Mouse (Mus musculus) urinary bladder, postnatal 10 days (tissue): Measurements from ENCODE around the gene Gucy1b2.

Experiments
- DNase-seq: peaks from one replicate; pipeline ENCODE4 v3.0.0; 2022; ENCODE audit warnings: low spot score

Gucy1b2 gene

DNA sequence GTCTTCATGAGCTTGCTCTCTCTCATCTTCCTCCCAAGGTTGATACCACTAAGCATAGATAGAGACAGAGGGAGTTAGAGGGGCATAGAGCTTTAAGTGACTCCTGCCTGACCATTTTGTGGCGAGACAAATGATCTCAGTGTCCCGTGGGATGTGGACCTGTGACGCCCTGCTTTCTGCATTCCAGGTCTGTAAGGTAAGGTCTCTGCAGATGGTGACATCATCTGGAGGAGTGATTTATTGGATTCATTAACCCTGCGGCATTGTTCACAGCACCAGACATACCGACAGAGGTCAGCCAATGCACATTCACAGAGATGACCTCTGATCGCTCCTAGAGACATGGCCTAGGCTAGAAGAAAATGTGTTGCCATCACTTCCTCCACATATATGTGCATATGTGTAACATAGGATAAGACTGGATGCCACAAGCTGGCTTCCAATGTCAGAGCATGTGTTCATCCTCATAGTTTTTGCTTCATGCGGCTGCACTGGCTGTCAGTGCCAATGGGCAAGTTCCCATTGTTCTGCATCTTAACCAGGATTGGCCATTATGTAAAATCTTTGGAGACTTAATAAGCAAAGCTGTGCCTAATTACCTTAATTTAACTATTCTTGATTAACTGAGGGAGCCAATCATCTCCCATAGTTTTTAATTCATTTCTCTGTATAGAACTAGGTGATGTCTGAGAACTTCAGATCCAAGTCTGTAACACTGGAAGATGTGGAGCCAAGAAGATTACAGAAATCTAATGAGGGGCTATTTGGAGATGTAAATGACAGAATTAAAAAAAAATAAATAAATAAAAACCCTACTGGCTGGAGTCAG is 9.5 kb downstream of the Gucy1b2 start:
- DNase-seq: no peak

DNA sequence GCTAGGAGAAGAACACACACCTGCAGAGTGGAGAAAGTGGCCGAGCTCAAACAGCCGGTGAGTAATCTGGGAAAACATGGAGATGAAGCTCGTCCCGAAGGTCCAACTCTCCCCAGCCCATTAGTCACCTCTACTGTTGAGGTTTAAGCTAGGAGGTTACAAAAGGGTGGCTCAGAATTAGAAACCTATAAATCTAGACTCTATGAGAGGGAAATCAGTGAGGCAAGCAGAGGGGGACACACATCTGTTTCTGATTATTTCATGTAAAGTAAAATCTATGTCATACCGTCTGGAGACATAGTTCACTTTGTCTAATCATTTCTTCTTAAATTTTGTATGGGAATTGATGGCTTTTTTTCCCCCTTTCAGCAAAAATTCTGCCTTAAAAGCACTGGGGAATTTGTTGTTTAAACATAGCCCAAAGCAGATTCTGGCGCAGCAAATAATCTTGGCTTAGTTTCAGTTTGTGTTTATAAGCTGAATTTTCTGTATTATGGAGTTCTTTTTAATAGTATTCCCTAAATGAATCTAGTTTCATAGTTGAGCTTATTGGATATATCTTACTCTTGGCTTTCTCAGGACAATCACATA is 12.2 kb downstream of the Gucy1b2 start:
- DNase-seq: no peak

DNA sequence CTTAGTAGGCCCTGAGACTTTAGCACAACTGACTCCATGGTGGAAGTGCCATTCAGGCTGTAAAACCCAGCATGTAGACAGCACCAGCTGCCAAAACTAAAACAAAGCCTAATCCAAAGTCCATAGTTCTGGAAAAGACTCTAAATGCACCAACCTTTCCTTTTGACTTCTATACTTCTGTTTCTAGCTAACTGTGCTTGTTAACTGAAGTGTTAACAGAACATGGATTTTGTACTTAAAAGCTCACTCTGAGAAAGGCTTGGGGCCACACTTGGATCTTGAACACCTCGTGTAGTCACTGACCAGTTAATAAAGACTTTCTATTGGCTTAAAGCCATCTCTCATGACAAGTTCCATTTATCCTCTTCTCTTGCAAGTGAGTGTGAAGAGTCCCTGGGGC is 13.1 kb downstream of the Gucy1b2 start:
- no peak for DNase-seq

DNA sequence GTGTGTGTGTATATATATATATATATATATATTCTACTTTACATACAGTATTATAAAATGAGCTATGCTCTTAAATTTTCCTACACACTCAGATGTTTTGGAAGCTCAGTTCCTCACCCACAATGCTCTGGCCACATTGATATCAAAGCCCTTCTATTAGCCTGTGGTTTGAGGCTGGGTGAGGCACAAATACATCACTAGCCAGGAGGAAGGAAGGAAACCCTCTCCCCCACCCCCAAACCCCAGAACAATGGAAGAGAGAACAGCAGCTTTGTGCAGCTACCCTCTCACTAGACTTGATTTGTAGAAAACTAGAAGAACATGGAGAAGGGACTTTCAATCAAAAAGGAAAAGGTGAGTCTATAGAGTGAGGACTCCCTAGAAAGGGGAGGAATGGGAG is 16.1 kb downstream of the Gucy1b2 start:
- no peak for DNase-seq

- DNase-seq: no peak
Measured at GRCm38 (mm10) chr14:62438236-62438635, 17.9 kb downstream of the Gucy1b2 start.

DNA sequence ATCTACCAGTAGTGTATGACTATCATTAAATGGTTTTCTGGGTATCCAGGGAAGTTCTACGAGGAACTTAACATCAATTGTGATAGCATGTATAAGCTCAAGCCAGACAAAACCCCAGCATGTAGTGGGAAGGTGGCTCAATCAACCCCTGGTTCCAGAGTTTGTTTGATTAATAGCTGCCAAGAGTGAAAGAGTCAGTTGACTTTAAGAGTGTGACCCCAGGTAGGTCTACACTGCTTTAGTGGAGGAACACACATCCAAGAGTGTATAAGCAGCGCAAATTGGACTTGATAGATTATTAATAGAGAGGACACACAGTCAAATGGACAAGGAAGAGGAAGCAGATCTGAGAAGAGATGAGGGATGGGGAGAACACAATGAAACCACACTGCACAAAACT is 18.3 kb downstream of the Gucy1b2 start:
- no peak for DNase-seq

- no peak for DNase-seq
Measured at GRCm38 (mm10) chr14:62425277-62425691, 30.8 kb downstream of the Gucy1b2 start.

- no peak for DNase-seq
Measured at GRCm38 (mm10) chr14:62422265-62422664, 33.8 kb downstream of the Gucy1b2 start.

GRCm38 (mm10) chr14:62417501-62417900 is 38.6 kb downstream of the Gucy1b2 start:
- no peak for DNase-seq

DNA sequence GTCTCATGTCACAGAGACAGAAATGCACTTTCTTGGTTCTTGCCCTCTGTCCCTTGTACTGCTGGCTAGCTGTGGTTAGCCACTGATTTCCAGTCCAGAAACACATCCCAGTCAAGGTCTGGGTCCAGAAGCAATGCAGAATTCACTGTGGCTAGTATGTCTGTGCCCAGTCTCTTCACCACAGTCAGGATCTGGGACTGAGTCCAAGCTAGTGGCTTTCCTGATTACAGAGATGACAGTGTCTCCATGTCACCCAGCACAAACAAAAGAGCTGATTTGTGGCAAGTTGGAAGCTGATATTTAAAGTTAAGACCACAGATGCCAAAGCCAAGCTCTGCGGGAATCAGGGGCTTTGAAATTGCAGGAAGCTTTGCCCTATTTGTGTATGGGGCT is 39.4 kb downstream of the Gucy1b2 start:
- DNase-seq: no peak

DNA sequence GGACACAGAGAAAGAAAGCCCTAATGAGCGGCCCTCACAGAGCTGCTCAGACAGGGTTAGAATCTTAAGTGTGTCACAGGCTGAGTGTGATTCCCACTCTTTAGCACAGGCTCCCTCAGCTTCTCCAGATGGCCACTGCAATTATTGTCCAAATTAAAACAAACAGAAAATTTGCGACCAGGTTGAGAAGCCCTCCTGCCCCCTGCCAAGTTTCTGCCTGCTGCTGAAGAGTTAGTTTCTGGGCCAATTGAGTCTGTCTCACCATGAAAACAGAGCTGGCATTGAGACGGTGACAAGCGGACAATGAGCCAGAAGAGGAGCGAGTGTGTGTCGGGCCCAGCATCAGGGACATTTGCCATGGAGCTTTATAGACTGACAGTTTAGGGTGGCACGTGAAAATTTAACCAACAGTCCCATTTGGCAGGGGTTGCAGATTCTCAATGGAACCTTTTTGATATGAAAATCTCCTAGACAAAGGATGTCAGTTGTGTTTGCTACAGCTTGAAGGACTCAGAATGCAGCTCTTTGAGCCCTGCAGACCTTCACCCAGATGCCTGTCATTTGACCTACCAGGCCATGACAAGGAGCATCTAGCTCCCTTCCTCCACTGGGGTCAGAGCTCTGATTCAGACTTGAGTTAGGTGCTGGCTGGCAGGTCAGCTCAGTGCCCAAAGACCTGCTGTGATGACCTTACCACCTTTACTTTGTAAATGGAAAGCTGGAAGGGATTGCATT is 39.9 kb downstream of the Gucy1b2 start:
- DNase-seq: no peak

DNA sequence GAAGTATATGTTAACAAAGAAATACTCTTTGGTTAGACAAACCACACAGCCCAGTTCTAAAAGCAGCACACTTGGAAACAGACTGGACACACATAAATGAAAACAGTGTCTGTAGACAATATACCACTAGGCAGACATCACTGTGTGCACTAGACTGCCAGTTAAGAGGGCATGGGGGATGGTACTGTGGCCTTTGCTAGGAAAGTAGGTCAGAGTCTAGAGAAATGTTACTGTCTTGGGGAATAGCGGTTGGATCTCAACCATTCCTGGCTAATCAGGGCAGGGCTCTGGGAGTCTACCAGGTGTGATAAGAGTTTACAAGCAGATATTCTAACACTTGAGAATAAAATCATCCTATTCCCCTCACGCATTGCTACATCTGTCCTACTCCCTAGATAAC is 60.7 kb downstream of the Gucy1b2 start:
- DNase-seq: no peak

- DNase-seq: no peak
Measured at GRCm38 (mm10) chr14:62392754-62393153, 63.3 kb downstream of the Gucy1b2 start.

GRCm38 (mm10) chr14:62389729-62390536 is 66.2 kb downstream of the Gucy1b2 start:
- DNase-seq: no peak

- no peak for DNase-seq
Measured at GRCm38 (mm10) chr14:62389064-62389728, 66.9 kb downstream of the Gucy1b2 start.

GRCm38 (mm10) chr14:62383786-62384299 is 72.2 kb downstream of the Gucy1b2 start:
- DNase-seq: no peak

DNA sequence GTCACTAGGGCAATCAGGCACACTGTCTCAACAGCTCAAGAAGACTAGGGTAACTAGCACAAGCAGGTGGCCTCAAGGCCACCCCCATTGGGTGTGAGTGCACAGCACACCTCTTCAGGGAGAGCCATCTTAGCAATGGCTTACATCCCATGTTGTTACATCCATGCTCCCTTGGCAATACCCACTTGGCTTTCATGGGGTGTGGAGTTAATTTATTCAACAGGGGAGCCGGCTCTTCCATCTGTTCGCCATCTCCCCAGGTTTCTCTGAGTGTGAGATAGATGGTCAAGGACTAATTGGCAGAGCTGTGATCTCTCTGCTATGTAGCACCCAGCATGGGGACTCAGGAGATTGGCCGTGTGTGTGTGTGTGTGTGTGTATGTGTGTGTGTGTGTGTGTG is 73.0 kb downstream of the Gucy1b2 start:
- no peak for DNase-seq

GRCm38 (mm10) chr14:62380606-62381005 is 75.5 kb downstream of the Gucy1b2 start:
- no peak for DNase-seq

DNA sequence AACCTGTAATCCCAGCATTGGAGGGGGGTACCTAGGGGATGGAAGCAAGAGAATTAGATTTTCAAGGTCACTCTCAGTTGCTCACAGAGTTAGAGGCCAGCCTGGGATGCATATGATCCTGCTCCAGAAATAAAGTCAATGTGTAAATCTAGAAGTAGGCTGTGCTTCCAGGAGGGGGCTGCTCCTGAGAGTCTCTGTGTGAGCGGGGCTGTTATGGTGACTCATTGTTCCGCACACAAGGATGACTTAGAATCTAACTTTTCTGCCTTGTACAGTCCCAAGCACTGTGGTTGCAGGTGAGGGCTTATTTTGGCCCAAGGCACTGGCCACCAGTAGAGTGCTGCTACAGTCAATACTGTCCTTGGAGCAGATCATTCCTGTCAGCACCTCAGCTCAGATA is 76.7 kb downstream of the Gucy1b2 start:
- DNase-seq: no peak

DNA sequence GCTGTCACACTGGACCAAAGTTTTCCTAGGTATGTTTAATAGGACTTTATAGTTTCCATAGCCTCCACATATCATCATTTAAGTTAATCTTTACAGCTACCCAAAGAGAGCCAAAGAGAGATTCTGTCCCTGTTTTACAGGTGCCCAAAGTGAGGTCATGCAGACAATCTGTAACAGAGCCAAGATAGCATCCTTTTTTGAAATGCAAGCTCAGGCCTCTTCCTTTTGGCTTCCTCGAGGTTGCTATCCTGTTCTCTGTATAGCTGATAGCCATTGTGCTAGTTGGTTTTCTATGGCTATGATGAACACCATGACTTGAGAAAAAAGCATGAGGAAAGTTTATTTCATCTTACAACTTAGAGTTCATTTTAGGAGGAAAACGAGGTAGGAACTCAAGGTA is 80.0 kb downstream of the Gucy1b2 start:
- no peak for DNase-seq

- no peak for DNase-seq
Measured at GRCm38 (mm10) chr14:62375694-62376093, 80.4 kb downstream of the Gucy1b2 start.
